Mouse (Mus musculus) liver, embryonic 12.5 days (tissue): ENCODE measurements around the gene Dse. TPM values are rescaled to one million over a fixed set of nuclear protein-coding genes. Genes with fewer than 3 reads are reported as not detected.

Source experiments
- ATAC-seq: fragments of 200-750 bp; cut with Nextera tagmentation; 2 replicates; pipeline ENCODE4 v1.8.0; 2017; ENCODE audit warnings: moderate number of reproducible peaks, mild to moderate bottlenecking, moderate library complexity
- H3K27ac ChIP-seq: fragments of 300-500 bp; sonication (generic); 2 replicates; pipeline ENCODE4 v1.5.1; 2016; ENCODE audit warnings: mild to moderate bottlenecking
- H3K27me3 ChIP-seq: fragments of 300-500 bp; sonication (generic); replicated peaks from 2 replicates; pipeline ENCODE4 v1.6.1; 2016; ENCODE audit warnings: mild to moderate bottlenecking, moderate library complexity
- H3K36me3 ChIP-seq: fragments of 300-500 bp; sonication (generic); 2 replicates; pipeline ENCODE4 v1.6.1; 2016; ENCODE audit warnings: mild to moderate bottlenecking, moderate library complexity
- H3K4me1 ChIP-seq: fragments of 300-500 bp; sonication (generic); 2 replicates; pipeline ENCODE4 v1.6.1; 2016
- H3K4me2 ChIP-seq: fragments of 300-500 bp; sonication (generic); 2 replicates; pipeline ENCODE4 v1.6.1; 2016; ENCODE audit warnings: mild to moderate bottlenecking, moderate library complexity
- H3K4me3 ChIP-seq: fragments of 300-500 bp; sonication (generic); 2 replicates; pipeline ENCODE4 v1.5.1; 2016; ENCODE audit warnings: mild to moderate bottlenecking, moderate library complexity
- H3K9ac ChIP-seq: fragments of 300-500 bp; sonication (generic); 2 replicates; pipeline ENCODE4 v1.6.1; 2016; ENCODE audit warnings: mild to moderate bottlenecking, moderate library complexity
- H3K9me3 ChIP-seq: fragments of 300-500 bp; sonication (generic); replicated peaks from 2 replicates; pipeline ENCODE4 v1.6.1; 2016; ENCODE audit warnings: mild to moderate bottlenecking, moderate library complexity
- WGBS: fragments of 180-500 bp; shearing (Covaris S2); methylation state at CpG from one replicate; pipeline ENCODE4 v1.1.7; 2016; ENCODE audit not compliant: insufficient replicate concordance; 5-methylcytosine and 5-hydroxymethylcytosine counted together
- polyA plus RNA-seq: library from polyadenylated mRNA; unstranded; fragments of >200 nt; fragmentation: Nextera tagmentation; extraction: Ambion mirVana; gene quantifications from 2 replicates; pipeline ENCODE4 v1.2.1, GENCODE M21; 2016

Dse gene
- polyA plus RNA-seq, 1 experiment from 2014 or later = 10.1 TPM

DNA sequence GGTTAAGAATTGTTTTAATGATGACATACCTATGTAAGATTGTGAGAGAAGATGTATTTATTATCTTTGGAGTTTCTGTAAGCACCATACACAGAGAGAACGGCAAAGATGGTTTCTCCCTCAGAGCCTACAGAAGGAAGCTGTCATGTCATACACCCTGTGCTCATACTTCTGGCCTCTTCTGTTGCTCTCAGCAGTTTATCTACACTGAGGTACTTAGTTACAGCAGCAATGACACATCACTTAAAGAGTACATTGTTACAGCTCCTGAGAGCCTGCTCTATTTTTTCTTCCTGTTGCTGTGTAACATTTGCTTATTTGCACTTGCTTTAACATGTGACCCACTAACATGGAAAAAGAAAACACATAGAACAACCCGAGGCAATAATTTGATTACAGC, 40.5 kb downstream of the Dse start:
- 50% methylated on average over 2 of the region's 2 CpGs for WGBS
- no peaks in the 10 kb centered on the region for H3K27me3 ChIP-seq
- no peak for ATAC-seq
- H3K27ac ChIP-seq = no peak overlapping the region
- no peaks in the 10 kb centered on the region; the same call in 1 of the 2 replicates for H3K4me1 ChIP-seq
- no peak overlapping the region for H3K4me2 ChIP-seq
- H3K9me3 ChIP-seq = no peaks in the 10 kb centered on the region
- no peak overlapping the region for H3K4me3 ChIP-seq
- no peak overlapping the region for H3K9ac ChIP-seq
- H3K36me3 ChIP-seq = no peaks in the 10 kb centered on the region

GRCm38 (mm10) chr10:34155796-34156554, 51.5 kb downstream of the Dse start:
- Histone ChIP-seq H3K4me2 (no peak overlapping the region), H3K9ac (no peak overlapping the region), H3K27me3 (no peaks in the 10 kb centered on the region), H3K4me1 (no peaks in the 10 kb centered on the region), H3K27ac (no peak overlapping the region), H3K36me3 (0 out of 2 replicates have a peak, but pooled peaks cover 3% of the 10 kb centered on the region), H3K4me3 (no peak overlapping the region), H3K9me3 (no peaks in the 10 kb centered on the region)
- WGBS = 68% methylated on average over 12 of the region's 12 CpGs
- no peak for ATAC-seq

DNA sequence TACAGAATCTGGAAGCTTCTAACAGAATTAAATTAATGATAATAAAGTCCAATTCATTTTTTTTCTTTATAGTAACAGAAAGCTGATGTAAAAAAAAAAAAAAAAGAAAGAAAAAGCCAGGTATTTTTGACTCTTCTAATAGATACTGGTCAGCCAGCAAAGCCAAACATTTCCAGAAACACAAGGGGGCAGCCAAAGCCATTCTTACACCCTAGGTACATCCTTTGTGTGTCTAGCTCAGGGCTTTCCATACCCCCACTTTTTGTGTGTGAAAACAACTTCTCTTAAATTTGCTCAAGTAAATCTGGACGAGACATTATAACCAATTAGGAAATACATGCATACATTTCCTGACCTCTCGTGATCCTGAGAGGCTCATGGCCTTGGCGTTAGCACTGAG, 55.7 kb downstream of the Dse start:
- no peak overlapping the region for H3K4me2 ChIP-seq
- no peak for ATAC-seq
- WGBS = 59% methylated on average over 3 of the region's 3 CpGs

GRCm38 (mm10) chr10:34150454-34150853, 57.1 kb downstream of the Dse start:
- Histone ChIP-seq H3K9me3 (no peaks in the 10 kb centered on the region), H3K4me3 (no peak overlapping the region), H3K36me3 (0 out of 2 replicates have a peak, but pooled peaks cover 3% of the 10 kb centered on the region), H3K9ac (no peak overlapping the region), H3K27ac (no peak overlapping the region), H3K4me2 (no peak overlapping the region), H3K27me3 (no peaks in the 10 kb centered on the region), H3K4me1 (no peaks in the 10 kb centered on the region)
- 71% methylated on average over 6 of the region's 6 CpGs for WGBS
- no peak for ATAC-seq

More for the DNA sequence above, 55.7 kb downstream of the Dse start:
- Histone ChIP-seq H3K9me3 (no peaks in the 10 kb centered on the region), H3K4me3 (no peak overlapping the region), H3K27me3 (no peaks in the 10 kb centered on the region), H3K36me3 (0 out of 2 replicates have a peak, but pooled peaks cover 3% of the 10 kb centered on the region), H3K9ac (no peak overlapping the region), H3K27ac (no peak overlapping the region), H3K4me1 (no peaks in the 10 kb centered on the region)

DNA sequence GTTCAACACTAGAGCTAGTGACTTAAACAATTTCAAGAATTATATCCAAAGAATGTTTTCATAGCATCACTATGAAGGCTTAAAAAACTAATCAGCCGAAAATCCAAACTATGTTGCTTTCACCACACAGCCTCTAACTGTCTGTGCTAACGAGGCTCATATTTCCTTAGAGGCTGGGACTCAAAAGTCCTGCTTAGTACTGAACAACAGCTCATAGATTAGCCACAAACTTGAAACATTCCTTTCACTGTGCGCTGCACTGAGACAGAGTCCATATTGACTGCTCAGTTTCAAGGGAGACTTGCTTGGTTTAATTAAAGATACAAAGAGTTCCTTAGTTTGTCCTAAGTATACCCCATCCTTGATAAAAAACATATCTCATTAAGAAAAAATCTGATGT, 57.7 kb downstream of the Dse start:
- Histone ChIP-seq H3K36me3 (0 out of 2 replicates have a peak, but pooled peaks cover 3% of the 10 kb centered on the region), H3K9me3 (no peaks in the 10 kb centered on the region), H3K9ac (no peak overlapping the region), H3K4me3 (no peak overlapping the region), H3K4me2 (no peak overlapping the region), H3K27ac (no peak overlapping the region), H3K27me3 (no peaks in the 10 kb centered on the region), H3K4me1 (no peaks in the 10 kb centered on the region)
- WGBS = 68% methylated on average over 3 of the region's 3 CpGs
- ATAC-seq = no peak

- WGBS = 54% methylated on average over 2 of the region's 2 CpGs
- ATAC-seq = no peak
- H3K9me3 ChIP-seq = no peaks in the 10 kb centered on the region
- no peaks in the 10 kb centered on the region for H3K27me3 ChIP-seq
- no peaks in the 10 kb centered on the region for H3K36me3 ChIP-seq
- no peak overlapping the region for H3K4me3 ChIP-seq
- H3K9ac ChIP-seq = no peak overlapping the region
- H3K4me1 ChIP-seq = no peaks in the 10 kb centered on the region
- no peak overlapping the region for H3K4me2 ChIP-seq
- no peak overlapping the region for H3K27ac ChIP-seq
Measured at GRCm38 (mm10) chr10:34141693-34142092, 65.8 kb downstream of the Dse start.

- H3K27ac ChIP-seq = no peak overlapping the region
- no peaks in the 10 kb centered on the region for H3K4me1 ChIP-seq
- H3K36me3 ChIP-seq = no peaks in the 10 kb centered on the region
- H3K4me2 ChIP-seq = no peak overlapping the region
- H3K4me3 ChIP-seq = no peak overlapping the region
- 48% methylated on average over 4 of the region's 4 CpGs for WGBS
- no peak for ATAC-seq
- no peaks in the 10 kb centered on the region for H3K27me3 ChIP-seq
- H3K9ac ChIP-seq = no peak overlapping the region
- no peaks in the 10 kb centered on the region for H3K9me3 ChIP-seq
Measured at GRCm38 (mm10) chr10:34139768-34140167, 67.7 kb downstream of the Dse start.

DNA sequence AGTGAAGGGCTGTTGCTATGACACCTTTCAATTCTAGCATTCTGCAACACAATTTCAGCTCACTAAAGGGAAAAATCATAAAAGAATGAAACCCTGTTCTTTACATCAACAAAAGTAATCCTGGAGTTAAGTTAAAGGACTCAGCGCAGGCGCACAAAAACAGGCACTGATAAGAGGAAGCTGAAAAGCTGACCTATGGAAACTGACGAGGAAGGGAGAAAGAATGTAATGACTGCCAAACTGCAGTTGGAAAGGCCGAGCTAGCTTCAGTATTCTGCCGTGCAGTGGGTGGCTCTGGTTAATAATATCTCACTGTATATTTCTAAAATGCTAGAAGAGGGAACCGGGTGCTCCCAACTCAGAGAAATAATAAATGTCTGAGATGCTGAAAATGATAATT, 69.5 kb downstream of the Dse start:
- Histone ChIP-seq H3K4me2 (no peak overlapping the region), H3K27me3 (no peaks in the 10 kb centered on the region), H3K9me3 (no peaks in the 10 kb centered on the region), H3K9ac (no peak overlapping the region), H3K4me3 (no peak overlapping the region), H3K36me3 (no peaks in the 10 kb centered on the region), H3K27ac (no peak overlapping the region), H3K4me1 (no peaks in the 10 kb centered on the region)
- WGBS = 39% methylated on average over 6 of the region's 6 CpGs
- no peak for ATAC-seq

- Histone ChIP-seq H3K9me3 (no peaks in the 10 kb centered on the region), H3K27me3 (no peaks in the 10 kb centered on the region), H3K36me3 (no peaks in the 10 kb centered on the region), H3K9ac (no peak overlapping the region), H3K27ac (no peak overlapping the region), H3K4me3 (no peak overlapping the region), H3K4me2 (no peak overlapping the region), H3K4me1 (no peaks in the 10 kb centered on the region)
- no peak for ATAC-seq
- WGBS = 57% methylated on average over 6 of the region's 6 CpGs
Measured at GRCm38 (mm10) chr10:34136432-34136831, 71.1 kb downstream of the Dse start.

DNA sequence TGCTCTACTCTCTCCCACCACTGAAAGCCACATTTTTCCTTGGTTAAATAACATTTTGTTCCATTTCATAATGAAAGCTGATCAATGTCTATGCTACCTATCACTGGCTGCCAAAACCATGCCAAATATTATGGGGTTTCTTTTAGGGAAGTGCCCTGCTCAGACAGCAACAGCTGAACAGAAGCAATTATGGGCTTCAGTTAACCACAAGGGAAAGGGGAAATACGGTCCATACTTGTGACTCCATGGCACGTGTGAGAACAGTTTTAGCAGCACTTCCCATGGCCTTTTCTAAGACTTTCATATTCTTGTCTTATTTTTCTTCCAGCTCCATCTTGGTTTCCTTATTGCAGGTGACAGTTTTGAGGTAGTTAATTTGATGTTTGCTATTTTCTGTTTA, 76.2 kb downstream of the Dse start:
- Histone ChIP-seq H3K9ac (no peak overlapping the region), H3K9me3 (no peaks in the 10 kb centered on the region), H3K27me3 (peaks cover 5% of the 10 kb centered on the region; the same call in 1 of the 2 replicates), H3K4me1 (peaks cover 8% of the 10 kb centered on the region; the same call in 1 of the 2 replicates), H3K4me2 (no peak overlapping the region), H3K36me3 (no peaks in the 10 kb centered on the region), H3K27ac (no peak overlapping the region), H3K4me3 (no peak overlapping the region)
- no peak for ATAC-seq
- 18% methylated on average over 2 of the region's 2 CpGs for WGBS

DNA sequence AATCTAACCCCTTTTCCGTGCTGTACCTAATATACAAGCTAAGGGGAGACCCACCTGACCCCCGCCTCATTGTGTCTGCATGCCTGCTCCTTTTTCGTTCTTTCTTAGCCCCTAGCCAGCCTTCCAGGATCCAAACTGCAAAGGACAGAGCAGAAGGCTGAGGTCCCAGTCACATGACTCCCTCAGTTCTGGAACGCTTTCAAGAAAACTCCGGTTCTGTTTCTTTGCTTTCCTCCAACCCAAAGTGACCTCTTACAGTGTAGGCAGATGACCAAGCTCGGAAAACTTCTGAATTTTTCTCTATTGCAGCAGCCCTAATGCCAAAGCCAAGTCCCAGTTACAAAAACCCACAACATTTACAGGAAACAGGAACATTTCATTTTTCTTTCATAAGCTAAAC, 79.1 kb downstream of the Dse start:
- H3K27me3 ChIP-seq = peaks cover 5% of the 10 kb centered on the region; the same call in 1 of the 2 replicates
- H3K9me3 ChIP-seq = no peaks in the 10 kb centered on the region
- H3K4me2 ChIP-seq = peak overlapping the region; percentile 81; the same call in 1 of the 2 replicates
- no peaks in the 10 kb centered on the region for H3K36me3 ChIP-seq
- H3K27ac ChIP-seq = no peak overlapping the region
- peaks cover 8% of the 10 kb centered on the region; the same call in 1 of the 2 replicates for H3K4me1 ChIP-seq
- H3K4me3 ChIP-seq = no peak overlapping the region
- no peak overlapping the region for H3K9ac ChIP-seq
- WGBS = 64% methylated on average over 6 of the region's 6 CpGs
- ATAC-seq = no peak

GRCm38 (mm10) chr10:34127392-34128378, 79.8 kb downstream of the Dse start, which contains the start of gene Calhm6:
Calhm6 (minus strand) TSS chr10:34127984.
- H3K27me3 ChIP-seq = peaks cover 5% of the 10 kb centered on the region; the same call in 1 of the 2 replicates
- peak within 1 kb of the TSS; percentile 59 for H3K9ac ChIP-seq
- 11% methylated on average over 44 of the region's 44 CpGs for WGBS
- H3K4me3 ChIP-seq = peak within 1 kb of the TSS; percentile 55
- H3K4me2 ChIP-seq = peak within 1 kb of the TSS; percentile 81
- peaks cover 8% of the 10 kb centered on the region; the same call in 1 of the 2 replicates for H3K4me1 ChIP-seq
- H3K9me3 ChIP-seq = no peaks in the 10 kb centered on the region
- peak; percentile 55 for ATAC-seq
- no peaks in the 10 kb centered on the region for H3K36me3 ChIP-seq
- no peak within 1 kb of the TSS for H3K27ac ChIP-seq
